11 mouse cellular contexts compared by ENCODE assay signal in the genomic region with DNA sequence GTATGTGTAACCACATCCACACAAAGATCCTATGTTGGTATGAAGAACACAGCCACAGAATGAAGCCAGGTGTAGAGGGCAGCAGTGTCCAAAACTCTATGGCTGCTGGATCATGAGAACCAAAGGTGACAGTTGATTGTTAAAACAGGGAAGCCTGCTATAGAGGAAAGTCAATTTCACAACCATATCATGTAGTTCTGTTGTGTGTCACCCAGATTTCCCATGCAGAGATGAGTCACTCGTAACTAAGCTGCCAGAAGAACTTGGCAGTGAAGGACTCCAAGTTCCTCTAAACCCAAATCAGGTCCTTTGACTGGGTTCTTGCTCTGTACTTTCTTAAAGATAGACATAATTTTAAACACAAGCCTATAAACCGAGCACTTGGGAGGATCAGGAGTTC. TPM values are rescaled to one million over a fixed set of nuclear protein-coding genes. Genes with fewer than 3 reads are reported as not detected.
DNase-seq lines count a peak whose midpoint lies in the region; ATAC-seq lines count a peak whose summit lies in the region.
"Had no signal": no experiment of that assay in that cellular context is flagged by ENCODE, and none has a peak within 500 bp of the region (broad histone marks: within the 10 kb centered on the region; RNA-seq: fewer than 3 reads in every experiment).

No protein-coding gene starts in this region.

- no peaks in the 10 kb centered on the region for H3K9me3 ChIP-seq in forebrain, embryonic 11.5 days (ENCODE audit: control insufficient read depth, low read length)
- H3K9me3 ChIP-seq: embryonic facial prominence, embryonic 13.5 days; intestine, embryonic 15.5 days had no signal

- WGBS in forebrain, embryonic 11.5 days, result 88% methylated on average over 2 of the region's 2 CpGs

- ATAC-seq in forebrain, embryonic 11.5 days (replicated peaks; ENCODE audit: low FRiP score), result no peak
- ATAC-seq: intestine, embryonic 15.5 days had no signal

- no peak overlapping the region for H3K4me3 ChIP-seq in forebrain, embryonic 11.5 days (ENCODE audit: low read depth, low read length)
- H3K4me3 ChIP-seq: embryonic facial prominence, embryonic 13.5 days; intestine, embryonic 15.5 days had no signal

- no peak overlapping the region for H3K4me2 ChIP-seq in forebrain, embryonic 11.5 days (ENCODE audit: low read depth, low read length, severe bottlenecking)
- H3K4me2 ChIP-seq: embryonic facial prominence, embryonic 13.5 days; intestine, embryonic 15.5 days had no signal

- H3K27me3 ChIP-seq in forebrain, embryonic 11.5 days (ENCODE audit: control insufficient read depth, insufficient read depth, low read length), result no peaks in the 10 kb centered on the region
- H3K27me3 ChIP-seq: embryonic facial prominence, embryonic 13.5 days; intestine, embryonic 15.5 days had no signal

- H3K36me3 ChIP-seq in forebrain, embryonic 11.5 days (ENCODE audit: control insufficient read depth, insufficient read depth, low read length), result no peaks in the 10 kb centered on the region
- H3K36me3 ChIP-seq: embryonic facial prominence, embryonic 13.5 days; intestine, embryonic 15.5 days had no signal

- peak; percentile 30 to 43 for DNase-seq in left cerebral cortex, adult 18-20 months (ENCODE audit: low spot score in 2 of 2)
- DNase-seq in left cerebral cortex, postnatal 36 days (ENCODE audit: low spot score in 2 of 2), result no peak
- DNase-seq in adrenal gland, postnatal 36 days, result peak; percentile 36 to 39
- peak; percentile 62 for DNase-seq in fibroblast of lung, adult 2 months (ENCODE audit: low read depth)
- DNase-seq in monocyte, adult 2 months (ENCODE audit: low read depth in 1 of 2, low spot score in 2 of 2), result peak; percentile 45 to 53
- no peak for DNase-seq in forebrain, embryonic 11.5 days (ENCODE audit: low spot score)
- DNase-seq in cerebellum, adult 11-12 months, result no peak
- DNase-seq: thymus, postnatal 4 days had no signal

- H3K4me1 ChIP-seq in forebrain, embryonic 11.5 days (replicated peaks; ENCODE audit: control insufficient read depth, insufficient read depth, low read length), result no peaks in the 10 kb centered on the region
- H3K4me1 ChIP-seq: embryonic facial prominence, embryonic 13.5 days; intestine, embryonic 15.5 days had no signal

- H3K27ac ChIP-seq in forebrain, embryonic 11.5 days (ENCODE audit: low read depth, low read length), result no peak overlapping the region
- H3K27ac ChIP-seq: embryonic facial prominence, embryonic 13.5 days; intestine, embryonic 15.5 days; liver, embryonic 14.5 days had no signal

- H3K9ac ChIP-seq in forebrain, embryonic 11.5 days (ENCODE audit: low read length), result no peak overlapping the region
- H3K9ac ChIP-seq: embryonic facial prominence, embryonic 13.5 days; intestine, embryonic 15.5 days; liver, embryonic 14.5 days had no signal

- intact Hi-C loops in left cerebral cortex, postnatal 36 days (cut with DNase I), result loop anchor here (10.0 kb wide), 1 partner anchor 49 kb away; no protein-coding TSS in a partner anchor

RNA-seq across cellular contexts. Expression of a gene that starts 38.6 kb away (rescaled TPM):
- total RNA-seq in left cerebral cortex, adult 18-20 months (2021), result 100 to 1,000 TPM; 179 TPM
- 100 to 1,000 TPM; 185 to 197 TPM for total RNA-seq in left cerebral cortex, postnatal 36 days (2021)
- total RNA-seq in adrenal gland, postnatal 36 days (2021), result 10 to 100 TPM; 19.4 to 20.1 TPM
- polyA plus RNA-seq in forebrain, embryonic 11.5 days (2014; fragmentation: Nextera tagmentation; extraction: Ambion mirVana), result 10.7 and 12.9 TPM in 2 replicates

Comparison
In these comparisons a context has a peak if more than half of its experiments do, and no peak if none do; other contexts are left out.
1. DNase-seq: peak in left cerebral cortex, adult 18-20 months (2 of 2), adrenal gland, postnatal 36 days (2 of 2), fibroblast of lung, adult 2 months (single experiment) and monocyte, adult 2 months (2 of 2); none in left cerebral cortex, postnatal 36 days (0 of 2), forebrain, embryonic 11.5 days (single experiment) and cerebellum, adult 11-12 months (single experiment).
2. RNA of a gene that starts 38.6 kb away (total RNA-seq): 185 to 197 TPM in left cerebral cortex, postnatal 36 days and 179 TPM in left cerebral cortex, adult 18-20 months; 19.4 to 20.1 TPM in adrenal gland, postnatal 36 days; every median in the first group is over 4 times any median in the second.